Mouse (Mus musculus) CD8-positive naive resting alpha-beta T cell, adult 2 months (primary cell): ENCODE results near the gene Slc26a5.

Experiments used
- DNase-seq, 2 experiments: peaks; one replicate each; pipeline ENCODE4 v3.0.0; 2022; ENCODE audit warnings: low read depth in 2 of 2, low spot score in 2 of 2

Gene Slc26a5

GRCm38 (mm10) chr5:21865346-21866107 lies at the start of gene Slc26a5:
Gene Slc26a5 (minus strand): TSS chr5:21865604.
- DNase-seq: no peak

- DNase-seq: no peak
Observed at GRCm38 (mm10) chr5:21914776-21915175, 49.4 kb upstream of the Slc26a5 start.

GRCm38 (mm10) chr5:21912835-21913530 lies 47.6 kb upstream of the Slc26a5 start:
- DNase-seq: no peak

- no peak for DNase-seq
Observed at GRCm38 (mm10) chr5:21910726-21911125, 45.3 kb upstream of the Slc26a5 start.

GRCm38 (mm10) chr5:21909713-21910112 lies 44.3 kb upstream of the Slc26a5 start:
- DNase-seq: no peak

- no peak for DNase-seq
Observed at GRCm38 (mm10) chr5:21901411-21901810, 36.0 kb upstream of the Slc26a5 start.

GRCm38 (mm10) chr5:21900891-21901290 lies 35.5 kb upstream of the Slc26a5 start:
- DNase-seq: no peak

- DNase-seq: no peak
Observed at GRCm38 (mm10) chr5:21898875-21899274, 33.5 kb upstream of the Slc26a5 start.

GRCm38 (mm10) chr5:21896586-21896985 lies 31.2 kb upstream of the Slc26a5 start:
- DNase-seq: no peak

GRCm38 (mm10) chr5:21894168-21894567 lies 28.8 kb upstream of the Slc26a5 start:
- DNase-seq: no peak

GRCm38 (mm10) chr5:21866750-21867149 lies 1.3 kb upstream of the Slc26a5 start:
- DNase-seq: no peak

GRCm38 (mm10) chr5:21866311-21866712 lies 908 bp upstream of the Slc26a5 start:
- DNase-seq: no peak

- DNase-seq: no peak
Observed at GRCm38 (mm10) chr5:21858653-21859052, 6.8 kb downstream of the Slc26a5 start.

- DNase-seq: no peak
Observed at GRCm38 (mm10) chr5:21851679-21852340, 13.6 kb downstream of the Slc26a5 start.

GRCm38 (mm10) chr5:21847438-21847837 lies 18.0 kb downstream of the Slc26a5 start:
- no peak for DNase-seq

- no peak for DNase-seq
Observed at GRCm38 (mm10) chr5:21846616-21847290, 18.7 kb downstream of the Slc26a5 start.

- DNase-seq: no peak
Observed at GRCm38 (mm10) chr5:21844676-21845075, 20.7 kb downstream of the Slc26a5 start.

GRCm38 (mm10) chr5:21831761-21832160 lies 33.6 kb downstream of the Slc26a5 start:
- DNase-seq: no peak

- no peak for DNase-seq
Observed at GRCm38 (mm10) chr5:21828855-21829254, 36.5 kb downstream of the Slc26a5 start.

GRCm38 (mm10) chr5:21827643-21828042 lies 37.8 kb downstream of the Slc26a5 start:
- DNase-seq: no peak

GRCm38 (mm10) chr5:21826370-21826769 lies 39.0 kb downstream of the Slc26a5 start:
- no peak for DNase-seq
